Mouse (Mus musculus) right cerebral cortex, postnatal 14 days (tissue): ENCODE measurements around the gene Aagab.

Experiments used
- DNase-seq: peaks from one replicate; pipeline ENCODE4 v3.0.0; 2022

Gene Aagab

DNA sequence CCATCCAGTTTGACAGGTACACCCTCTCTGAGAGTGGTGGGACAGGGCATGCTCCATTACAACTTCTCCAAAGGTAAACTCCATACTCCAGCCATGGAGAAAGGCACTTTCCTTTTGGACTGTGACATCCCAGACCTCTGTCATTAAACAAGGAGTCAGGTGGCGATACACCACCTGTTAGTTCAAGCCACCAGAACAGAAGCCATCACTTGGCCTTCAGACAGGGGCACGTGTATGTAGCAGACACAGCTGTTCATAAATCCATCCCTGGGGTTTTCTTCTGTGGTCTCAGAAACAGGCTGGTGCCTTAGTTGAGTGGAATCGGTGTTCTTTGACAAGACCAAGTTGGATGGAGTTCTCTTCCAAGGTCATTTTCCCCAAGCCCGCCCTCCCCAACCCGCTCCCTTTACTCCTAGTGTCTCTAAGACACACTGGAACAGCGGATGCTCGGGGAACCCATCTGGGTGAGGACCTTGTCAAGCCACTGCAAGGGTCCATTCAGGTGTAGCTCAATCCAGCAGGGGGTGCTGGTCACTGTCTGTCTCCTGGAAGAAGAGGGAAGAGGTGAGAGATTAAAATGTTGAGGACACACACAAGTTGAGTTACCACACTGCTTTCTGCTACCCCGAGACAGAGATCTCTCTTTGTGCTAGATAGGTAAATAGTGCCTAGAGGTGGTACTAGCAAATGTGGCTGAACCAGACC, 47.5 kb downstream of the Aagab start:
- DNase-seq: no peak

DNA sequence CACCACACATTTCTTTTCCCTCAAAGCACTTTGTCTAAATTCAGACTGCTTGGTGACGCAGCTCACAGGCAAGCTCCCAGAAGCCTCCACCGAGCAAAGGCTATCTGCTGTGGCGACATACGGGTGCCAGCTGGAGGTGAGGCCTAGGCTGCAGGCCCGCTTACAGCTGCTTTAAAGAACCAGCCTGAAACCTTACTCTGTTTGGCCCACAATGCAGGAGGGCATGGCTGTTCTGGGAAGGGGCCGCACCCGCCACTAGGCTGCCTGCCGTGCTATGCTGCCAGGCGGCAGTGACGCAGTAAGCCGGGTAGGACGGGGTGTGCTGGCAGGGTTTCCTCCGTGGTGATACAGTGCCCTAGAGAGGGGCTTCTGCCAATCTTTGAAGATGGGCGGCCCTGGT, 48.4 kb downstream of the Aagab start:
- DNase-seq: no peak

DNA sequence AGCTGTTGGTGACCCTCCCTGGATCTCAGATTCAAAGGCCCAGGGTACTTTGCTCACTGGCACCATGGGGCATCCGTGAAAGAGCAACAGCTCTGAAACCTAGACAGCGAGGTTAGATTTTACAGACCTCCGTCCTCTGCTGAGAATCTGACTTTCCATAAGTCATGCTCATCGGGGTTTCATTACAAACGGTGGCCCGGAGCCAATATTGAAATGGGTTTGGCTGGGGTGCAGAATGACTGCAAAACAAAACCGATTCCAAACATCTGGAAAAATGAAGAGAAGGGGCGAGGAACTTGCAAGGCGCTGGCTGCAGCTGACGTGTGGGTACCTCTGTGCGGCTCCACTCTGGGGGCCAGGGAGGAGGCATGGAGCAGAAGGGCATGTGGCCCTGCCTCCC, 49.1 kb downstream of the Aagab start:
- no peak for DNase-seq

DNA sequence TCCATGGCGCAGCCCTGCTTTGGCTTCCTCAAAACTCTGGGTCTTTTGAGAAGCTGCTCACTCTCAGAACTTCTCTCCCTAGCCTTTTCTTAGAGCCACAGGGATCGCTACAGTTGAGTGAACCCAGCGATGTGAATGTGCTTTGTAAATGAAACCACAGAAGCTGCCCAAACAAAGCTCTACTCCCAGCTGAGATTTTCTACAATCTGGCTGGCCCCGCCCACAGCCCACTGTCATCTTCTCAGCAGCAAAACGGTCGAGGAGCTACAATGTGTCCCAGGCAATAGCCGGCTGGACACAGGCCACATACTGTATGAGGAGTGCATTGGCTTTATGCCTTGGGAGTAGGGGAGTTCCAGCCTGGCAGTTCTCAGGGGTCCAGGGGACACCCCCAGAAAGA, 51.2 kb downstream of the Aagab start:
- no peak for DNase-seq

DNA sequence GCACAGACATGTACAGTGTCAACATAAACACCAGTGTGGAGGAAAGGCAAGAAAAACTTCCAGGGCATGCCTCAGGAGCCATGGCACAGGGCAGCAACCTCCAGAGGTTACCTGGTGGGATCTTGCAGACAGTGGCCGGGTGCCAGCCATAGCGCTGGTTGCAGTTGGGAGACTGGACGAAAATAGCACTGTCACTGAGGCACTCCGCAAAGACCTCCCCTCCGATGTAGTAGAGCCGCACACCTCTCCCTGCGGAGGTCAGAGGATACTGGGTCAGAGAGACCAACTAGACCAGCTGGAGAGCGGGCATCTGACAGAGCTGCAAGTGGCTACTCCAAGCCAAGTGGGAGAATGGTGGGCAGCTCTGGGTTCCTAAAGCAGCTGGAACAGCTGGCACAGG, 52.1 kb downstream of the Aagab start:
- no peak for DNase-seq

DNA sequence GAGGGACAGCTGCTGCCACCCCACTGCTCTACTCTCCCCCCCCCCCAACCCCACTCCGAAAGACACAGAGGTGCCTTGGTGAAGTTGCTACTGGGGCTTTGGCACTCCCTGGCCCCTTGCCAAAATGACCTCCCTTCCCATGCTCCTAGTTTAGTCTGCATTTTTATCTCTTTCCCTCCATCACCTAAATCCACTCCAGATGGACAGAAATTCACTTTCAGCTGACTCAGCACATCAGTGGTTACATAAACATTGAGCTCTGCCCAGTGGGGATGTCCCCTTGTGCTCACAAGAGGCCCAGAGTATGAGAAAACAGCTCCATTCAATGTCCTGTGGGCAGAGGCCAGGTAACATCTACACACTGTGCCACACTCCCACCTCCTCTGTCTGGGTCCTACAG, 52.6 kb downstream of the Aagab start:
- DNase-seq: no peak

DNA sequence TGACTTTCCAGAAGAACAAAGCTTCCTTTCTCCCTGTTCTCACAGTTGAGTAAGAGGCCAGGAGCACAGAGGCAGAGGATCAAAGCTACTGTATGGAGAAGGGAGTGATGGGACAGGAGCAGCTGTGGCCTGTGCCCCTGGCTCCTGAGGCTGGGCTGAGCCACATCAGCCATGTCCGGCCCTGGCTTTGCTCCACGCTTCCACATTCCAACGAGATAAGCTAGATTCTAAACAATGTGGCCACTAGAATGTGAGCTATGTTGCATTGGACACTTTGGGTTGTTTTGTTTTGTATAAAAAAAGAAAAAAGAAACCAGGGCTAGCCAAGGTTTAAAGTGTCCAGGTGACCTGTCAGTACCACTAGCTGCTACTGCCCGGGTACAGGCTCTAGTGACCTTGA, 54.7 kb downstream of the Aagab start:
- DNase-seq: no peak

DNA sequence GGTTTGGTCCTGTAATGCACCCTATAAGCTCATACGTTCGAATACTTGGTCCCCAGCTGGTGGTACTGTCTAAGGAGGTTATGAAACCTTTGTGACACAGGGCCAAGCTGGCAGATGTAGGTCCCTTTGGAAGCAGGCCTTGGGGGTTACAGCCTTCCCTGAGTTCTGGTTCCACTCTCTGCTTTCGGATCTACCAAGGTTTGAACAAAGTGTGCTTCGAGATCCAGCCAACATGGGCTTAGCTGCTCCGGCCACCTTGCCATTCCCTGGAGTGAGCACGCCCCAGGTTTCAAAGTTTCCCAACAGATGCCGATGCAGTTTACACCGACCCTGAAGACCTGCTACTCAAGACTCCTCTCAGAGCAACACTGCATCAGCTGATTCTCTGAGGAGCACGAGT, 56.0 kb downstream of the Aagab start:
- DNase-seq: no peak

DNA sequence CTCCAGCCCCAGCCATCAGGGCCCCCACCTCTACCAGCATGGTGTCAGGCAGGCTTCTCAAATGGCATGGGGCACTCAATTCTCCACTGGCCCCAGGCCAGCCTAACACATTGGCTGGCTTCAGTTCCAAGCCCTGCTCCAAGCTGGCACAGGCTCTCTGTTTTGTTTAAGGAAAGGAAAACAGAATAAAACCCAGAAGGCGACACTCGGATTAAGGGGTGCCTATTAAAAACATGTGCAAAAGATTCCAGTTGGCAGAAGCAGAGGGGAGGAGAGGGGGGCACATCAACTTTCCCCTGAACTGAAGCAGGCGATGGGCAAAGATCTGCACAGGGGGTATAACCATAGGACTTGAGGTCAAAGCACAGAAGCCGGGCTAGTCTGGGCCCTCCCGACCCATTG, 56.5 kb downstream of the Aagab start:
- no peak for DNase-seq

DNA sequence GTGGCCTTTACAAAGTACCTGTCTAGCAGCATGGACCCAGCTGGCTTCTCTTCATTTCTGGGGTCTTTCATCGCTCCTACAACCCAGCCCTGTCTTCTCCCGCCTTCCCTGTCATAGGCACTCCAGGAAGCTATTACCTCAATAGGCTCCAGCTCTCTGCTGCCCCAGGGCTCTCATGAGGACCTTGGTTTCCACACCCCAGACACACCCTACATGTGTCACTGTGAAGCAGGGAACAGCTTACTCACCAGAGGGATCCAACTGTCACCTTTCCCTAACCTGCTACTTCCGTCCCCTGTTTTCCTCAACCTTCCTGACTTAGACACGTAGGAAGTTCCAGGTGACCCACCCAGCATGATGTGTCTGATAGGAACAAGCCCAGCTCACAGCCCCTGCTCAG, 57.6 kb downstream of the Aagab start:
- no peak for DNase-seq

DNA sequence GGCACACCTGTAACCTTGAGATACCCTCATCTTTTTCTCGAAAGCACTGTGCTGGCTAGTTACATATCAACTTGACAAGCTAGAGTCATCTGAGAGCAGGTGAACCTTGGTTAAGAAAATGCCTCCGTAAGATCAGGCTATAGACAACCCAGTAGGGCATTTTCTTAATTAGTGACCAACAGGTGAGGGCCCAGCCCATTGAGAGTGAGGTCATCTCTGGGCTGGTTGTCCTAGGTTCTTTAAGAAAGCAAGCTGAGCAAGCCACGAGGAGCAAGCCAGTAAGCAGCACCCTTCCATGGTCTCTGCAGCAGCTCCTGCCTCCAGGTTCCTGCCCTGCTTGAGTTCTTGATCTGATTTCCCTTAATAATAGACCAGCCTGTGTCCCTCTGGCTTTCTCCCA, 58.2 kb downstream of the Aagab start:
- no peak for DNase-seq

DNA sequence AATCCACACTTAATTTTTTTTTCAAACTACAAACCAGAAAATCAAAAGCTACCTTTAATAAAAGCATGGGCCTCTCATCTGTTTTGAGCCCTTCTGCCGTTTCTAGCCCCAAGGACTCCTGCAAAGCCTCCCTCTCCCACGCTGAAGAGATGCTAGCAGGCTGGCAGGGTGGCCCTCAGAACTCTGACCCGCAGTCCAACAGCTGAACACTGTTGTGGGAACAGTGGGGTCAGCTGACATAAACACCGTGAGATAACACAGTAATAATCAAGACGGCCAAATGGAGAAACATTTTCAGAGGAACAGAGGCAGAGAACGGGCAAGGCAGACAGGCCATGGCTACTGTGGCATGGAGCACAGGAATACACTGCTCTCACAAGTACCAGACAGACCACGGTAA, 60.3 kb downstream of the Aagab start:
- DNase-seq: no peak

DNA sequence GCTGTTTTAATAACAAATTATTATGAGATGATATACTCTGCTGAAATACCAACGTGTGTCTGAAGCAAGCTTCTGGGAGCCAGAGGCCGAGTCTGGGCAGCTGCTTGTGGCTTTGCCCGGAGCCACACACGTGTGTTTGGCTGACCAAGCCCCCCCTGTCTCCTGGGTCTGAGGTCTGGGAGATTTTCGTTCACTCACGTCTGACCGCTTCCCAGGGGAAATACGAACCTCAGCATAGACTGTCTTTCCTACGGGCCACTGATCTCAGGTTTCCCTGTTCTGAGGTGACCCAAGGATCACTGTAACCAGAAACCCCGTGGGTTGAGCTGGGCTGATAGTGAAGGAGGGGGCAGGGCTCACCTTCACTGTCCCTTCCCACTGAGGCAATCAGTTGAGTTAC, 60.8 kb downstream of the Aagab start:
- DNase-seq: no peak

DNA sequence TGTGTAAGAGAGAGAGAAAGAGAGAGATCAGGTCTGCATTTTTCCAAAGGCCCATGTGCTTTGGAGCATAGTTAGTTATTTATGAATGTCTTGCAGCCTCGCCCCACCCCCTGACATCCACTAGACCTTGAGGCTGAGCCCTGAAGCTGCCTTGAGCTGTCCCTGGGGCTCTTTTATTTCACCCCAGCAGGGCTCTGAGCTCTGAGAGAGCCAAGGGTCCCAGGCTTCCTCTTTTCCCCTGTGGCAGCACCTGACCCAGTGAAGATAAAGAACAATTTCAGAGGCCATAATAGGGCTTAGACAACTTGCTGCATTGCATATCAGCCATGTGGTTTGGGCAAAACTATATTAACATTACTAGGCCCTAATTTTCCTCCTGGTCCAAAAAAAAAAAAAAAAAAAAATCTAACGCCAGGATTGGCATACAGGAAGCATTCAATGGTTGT, 61.9 kb downstream of the Aagab start:
- no peak for DNase-seq

DNA sequence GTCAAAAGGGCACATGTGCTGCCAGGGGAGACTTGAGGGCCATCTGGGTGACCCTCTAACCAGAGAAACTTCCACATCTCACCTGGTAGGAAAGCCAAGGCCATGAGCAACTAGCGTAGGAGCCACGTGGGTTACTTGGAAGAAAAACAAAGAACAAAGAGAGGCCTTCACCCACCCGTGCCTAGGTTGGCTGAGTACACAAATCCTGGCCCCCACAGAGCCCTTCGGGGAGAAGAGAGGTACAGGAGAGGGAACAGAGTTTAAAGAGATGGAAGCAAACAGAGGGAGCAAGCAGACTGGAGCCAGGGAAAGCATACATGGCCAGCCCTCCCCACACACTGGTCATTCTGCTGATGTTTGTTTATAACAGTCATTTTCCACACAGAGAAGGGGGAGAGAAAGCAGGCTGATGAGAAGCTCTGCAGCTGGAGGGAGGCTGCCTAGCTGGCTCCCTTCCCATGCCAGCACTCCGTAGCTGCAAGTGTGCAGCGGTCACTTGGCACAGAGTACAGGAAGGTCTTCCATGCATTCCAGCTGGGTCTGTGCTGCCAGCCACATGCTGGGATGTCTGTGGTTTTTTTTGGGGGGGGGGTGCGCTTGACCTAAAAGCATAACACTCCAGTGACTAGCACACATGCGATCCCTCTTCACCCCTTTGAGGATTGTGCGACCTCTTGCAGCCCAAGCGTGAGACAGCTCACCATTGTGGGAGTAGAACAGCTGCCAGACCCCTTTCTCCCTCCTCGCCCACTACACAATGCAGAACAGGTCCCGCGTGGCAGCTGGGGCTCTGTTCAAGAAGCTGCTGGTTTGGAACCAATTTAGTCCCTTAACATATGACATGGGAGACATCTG, 62.6 kb downstream of the Aagab start:
- no peak for DNase-seq

DNA sequence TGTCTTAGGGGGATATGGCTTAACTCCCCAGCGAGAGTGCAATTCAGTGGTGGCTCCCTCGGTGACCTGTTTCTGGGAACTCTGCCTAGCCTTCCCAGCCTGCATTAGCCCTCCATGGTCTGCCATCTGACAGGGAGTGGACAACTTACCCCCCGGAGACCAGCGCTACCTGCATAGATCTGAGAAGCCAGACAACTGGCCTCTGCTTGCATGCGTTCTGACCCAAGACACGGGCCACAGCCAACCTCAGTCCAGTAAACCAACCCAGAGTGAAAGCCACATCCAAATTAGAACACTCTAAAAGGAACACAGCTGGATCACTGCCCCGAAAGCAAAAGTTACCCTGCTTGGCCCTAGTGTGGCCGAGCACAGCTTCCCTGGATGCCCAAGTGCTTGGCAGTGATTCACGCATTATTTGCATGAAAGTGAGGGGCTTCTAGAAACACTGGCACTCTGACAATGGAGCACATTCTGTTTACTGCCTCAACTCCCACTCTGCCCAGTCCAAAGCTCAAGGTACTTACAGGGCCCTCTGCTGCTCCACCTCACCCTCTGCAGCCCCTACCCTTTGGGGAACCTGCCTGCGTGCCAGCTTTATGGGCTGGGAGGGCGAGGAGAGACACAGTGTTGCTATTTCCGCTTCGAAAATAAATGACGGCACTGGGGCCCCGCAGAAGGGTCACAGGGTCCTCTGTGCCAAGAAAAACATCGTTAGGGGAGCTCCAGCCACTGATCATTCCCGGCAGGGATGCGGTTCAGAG, 64.3 kb downstream of the Aagab start:
- DNase-seq: no peak

DNA sequence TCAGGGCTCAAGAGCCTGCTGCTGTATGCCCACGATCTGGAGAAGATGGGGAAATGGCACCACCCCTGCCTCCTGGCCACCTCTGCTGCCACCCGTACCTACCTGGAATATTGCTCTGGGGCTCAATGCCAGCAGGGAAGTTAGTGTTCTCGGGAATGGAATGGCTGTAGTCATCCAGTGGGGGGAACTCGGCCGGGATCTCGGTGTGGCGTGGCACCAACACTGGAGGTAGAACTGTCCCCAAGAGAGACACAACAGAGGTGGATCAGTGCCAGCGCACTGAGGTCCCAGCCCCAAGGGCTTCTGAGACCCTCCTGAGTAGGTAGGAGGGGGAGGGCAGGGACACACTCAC, 64.9 kb downstream of the Aagab start:
- DNase-seq: no peak

DNA sequence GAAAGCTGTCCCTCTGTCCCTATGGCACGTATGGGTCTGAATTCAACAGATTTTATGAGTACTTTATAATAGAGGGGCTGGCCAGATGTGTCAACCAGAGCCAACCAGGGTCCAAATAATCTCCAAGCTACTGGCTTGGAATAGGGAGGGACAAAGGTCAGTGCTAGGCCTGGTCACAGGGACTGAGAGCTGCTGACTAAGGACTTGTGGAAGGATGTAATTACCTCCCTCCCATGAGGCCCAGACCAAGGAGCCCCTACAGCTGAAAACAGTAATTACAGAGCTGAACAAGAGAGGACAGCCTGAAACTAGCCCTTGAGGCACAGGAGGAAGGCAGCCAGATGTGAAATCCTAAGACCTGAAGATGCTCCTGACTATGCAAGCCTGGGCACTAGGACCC, 66.2 kb downstream of the Aagab start:
- DNase-seq: no peak

DNA sequence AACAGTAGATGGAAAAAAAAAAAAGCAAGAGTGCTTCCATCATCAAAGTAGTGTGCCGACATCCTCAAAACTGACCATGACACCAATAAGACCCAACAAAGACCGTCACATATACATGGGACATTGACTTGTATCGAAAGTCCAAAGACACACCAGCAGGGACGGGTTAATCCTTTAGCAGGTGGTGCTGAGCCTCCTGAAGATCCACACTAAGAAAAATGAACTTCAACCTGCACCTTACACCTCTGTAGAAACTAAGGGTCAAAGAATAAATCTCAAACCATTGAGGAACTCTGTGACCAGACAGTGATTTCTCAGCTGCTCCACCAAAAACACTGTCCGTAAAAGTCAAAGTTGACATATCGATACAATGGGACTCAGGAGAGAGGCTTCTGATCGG, 67.4 kb downstream of the Aagab start:
- DNase-seq: no peak

DNA sequence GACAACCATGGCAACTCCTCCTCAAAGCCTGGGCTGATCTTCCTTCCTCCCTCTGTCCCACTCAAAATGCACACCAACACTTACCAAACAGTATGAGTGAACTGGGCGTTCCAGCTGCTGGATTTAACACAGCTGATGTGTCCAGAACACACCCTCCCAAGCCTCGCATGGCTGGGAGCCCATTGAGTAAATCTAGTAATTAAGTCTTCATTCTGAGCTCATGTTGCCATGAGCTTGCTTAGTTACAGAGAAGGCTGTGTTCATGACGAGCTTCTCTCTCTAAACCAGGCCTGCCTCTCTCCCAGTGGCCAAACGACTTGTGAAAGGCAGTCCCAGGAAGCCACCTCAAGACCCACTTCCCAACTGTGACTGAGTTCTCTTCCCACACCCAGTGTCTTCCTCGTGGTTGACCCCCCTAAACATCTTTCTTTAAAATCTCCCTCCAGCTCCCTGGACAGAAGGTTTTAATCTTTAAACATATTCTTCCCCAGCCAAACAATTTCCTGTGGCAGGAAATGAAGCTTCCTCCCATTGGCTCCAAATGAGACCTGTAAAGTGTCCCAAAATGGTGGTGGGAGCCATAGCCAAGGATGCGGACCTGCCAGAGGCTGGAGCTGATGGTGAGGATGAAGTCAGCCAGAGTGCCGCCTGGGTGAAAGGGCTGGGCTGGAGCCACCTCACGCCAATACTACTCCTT, 70.5 kb downstream of the Aagab start:
- DNase-seq: no peak

DNA sequence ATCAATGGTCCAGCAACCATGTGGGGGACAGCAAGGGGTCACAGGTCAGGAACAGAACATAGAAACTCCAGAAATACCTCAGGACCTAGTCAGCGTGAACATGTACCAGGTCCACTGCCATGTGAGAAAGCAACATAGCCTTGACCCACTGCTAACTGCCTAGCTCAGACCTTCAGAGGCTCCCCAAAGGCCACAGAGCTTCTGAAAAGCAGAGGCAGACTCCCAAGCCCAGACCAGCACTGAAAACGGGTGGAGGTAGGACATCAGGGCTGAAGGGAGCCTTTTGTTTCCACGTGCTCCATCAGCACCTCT, 71.0 kb downstream of the Aagab start:
- DNase-seq: no peak

DNA sequence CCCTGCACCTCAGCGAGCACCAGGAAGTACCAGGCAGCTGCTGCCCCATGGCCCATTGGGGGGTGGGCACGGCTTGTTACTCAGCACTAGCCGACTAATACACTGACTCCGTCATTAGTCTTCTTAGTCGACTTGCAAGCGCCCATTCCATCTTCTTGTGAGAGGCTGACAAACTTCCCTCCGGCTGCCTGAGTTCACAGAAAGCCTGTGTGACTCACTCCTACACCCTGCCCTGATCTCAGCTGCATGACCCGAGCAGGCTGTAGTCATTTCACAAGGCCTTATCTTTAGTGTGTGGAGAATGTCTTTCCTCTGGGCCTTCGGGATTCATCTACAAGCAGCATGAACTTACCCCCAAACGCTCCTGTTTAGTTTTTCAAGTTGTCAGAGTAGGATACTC, 72.2 kb downstream of the Aagab start:
- no peak for DNase-seq

DNA sequence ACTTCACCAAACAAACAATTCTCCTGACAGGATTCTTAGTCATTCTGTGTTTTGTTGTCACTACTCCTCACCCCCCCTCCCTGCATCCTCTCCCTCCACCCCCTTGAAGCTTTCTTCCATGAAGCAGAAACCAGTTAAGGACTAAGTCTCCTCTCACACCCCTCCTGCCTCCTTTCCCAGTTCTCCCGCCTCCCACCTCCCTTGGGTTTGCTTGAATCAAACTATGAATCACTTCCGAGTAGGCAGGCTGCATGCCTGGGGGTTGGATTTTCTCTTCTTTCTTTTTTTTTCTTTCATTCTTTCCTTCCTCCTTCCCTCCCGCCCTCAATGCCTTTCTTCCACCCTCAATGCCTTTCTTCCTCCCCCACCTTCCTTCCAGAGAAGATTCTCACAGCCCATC, 75.2 kb downstream of the Aagab start:
- no peak for DNase-seq

DNA sequence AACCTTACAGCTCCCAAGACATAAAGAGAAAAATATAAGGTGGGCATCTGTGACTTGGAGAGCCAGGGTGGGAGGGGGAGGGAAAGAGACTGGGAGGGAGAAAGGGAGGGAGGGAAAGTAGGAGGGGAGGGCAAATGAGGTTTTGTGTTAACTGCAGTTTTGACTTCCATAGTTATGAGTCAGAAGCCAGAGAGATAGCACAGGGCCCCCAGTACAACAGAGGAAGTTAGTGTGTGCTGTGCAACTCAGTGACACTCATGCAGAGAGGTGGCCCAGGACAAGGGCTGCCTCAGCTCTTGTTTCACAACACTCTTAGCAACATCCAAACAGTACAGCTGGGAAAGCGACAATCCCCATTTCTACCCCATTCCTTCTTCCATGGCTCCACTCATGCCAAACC, 75.6 kb downstream of the Aagab start:
- no peak for DNase-seq
